Mouse (Mus musculus) lung, postnatal 0 days (tissue): Measurements from ENCODE around the gene Tsku. TPM values are rescaled to one million over a fixed set of nuclear protein-coding genes. Genes with fewer than 3 reads are reported as not detected.
A peak's percentile ranks its signal among the peaks of the same experiment; 100 is the strongest.

Experiments
- ATAC-seq: fragments of 200-750 bp; cut with Nextera tagmentation; 2 replicates; pipeline ENCODE4 v1.8.0; 2017; ENCODE audit warnings: moderate library complexity
- DNase-seq: peaks from one replicate; pipeline ENCODE4 v3.0.0-alpha.2; 2016; ENCODE audit warnings: low spot score
- H3K27ac ChIP-seq: fragments of 300-500 bp; sonication (generic); 2 replicates; pipeline ENCODE4 v1.5.1; 2014; ENCODE audit warnings: antibody characterized with exemption, mild to moderate bottlenecking, low read length, mixed read lengths
- H3K27me3 ChIP-seq: fragments of 300-500 bp; sonication (generic); replicated peaks from 2 replicates; pipeline ENCODE4 v1.6.1; 2014; ENCODE audit warnings: low read length, mixed read lengths; ENCODE audit not compliant: insufficient read depth
- H3K36me3 ChIP-seq: fragments of 300-500 bp; sonication (generic); 2 replicates; pipeline ENCODE4 v1.6.1; 2014; ENCODE audit warnings: low read length, mixed read lengths; ENCODE audit not compliant: insufficient read depth
- H3K4me1 ChIP-seq: fragments of 300-500 bp; sonication (generic); 2 replicates; pipeline ENCODE4 v1.6.1; 2014; ENCODE audit warnings: antibody characterized with exemption, low read depth, low read length, mixed read lengths; ENCODE audit not compliant: insufficient read depth
- H3K4me2 ChIP-seq: fragments of 300-500 bp; sonication (generic); replicated peaks from 2 replicates; pipeline ENCODE4 v1.6.1; 2014; ENCODE audit warnings: low read depth, mild to moderate bottlenecking, low read length, moderate library complexity, mixed read lengths
- H3K4me3 ChIP-seq: fragments of 300-500 bp; sonication (generic); 2 replicates; pipeline ENCODE4 v1.5.1; 2014; ENCODE audit warnings: low read depth, low read length
- H3K9ac ChIP-seq: fragments of 300-500 bp; sonication (generic); replicated peaks from 2 replicates; pipeline ENCODE4 v1.6.1; 2014; ENCODE audit warnings: low read depth, mild to moderate bottlenecking
- H3K9me3 ChIP-seq: fragments of 300-500 bp; sonication (generic); 2 replicates; pipeline ENCODE4 v1.6.1; 2016; ENCODE audit warnings: low read length, mixed read lengths
- CTCF ChIP-seq: IDR thresholded peaks from 2 replicates; pipeline ENCODE4 v1.5.1; 2016; ENCODE audit warnings: antibody characterized with exemption, mild to moderate bottlenecking
- EP300 ChIP-seq: IDR thresholded peaks from 2 replicates; pipeline ENCODE4 v1.6.1; 2016; ENCODE audit warnings: antibody characterized with exemption, mild to moderate bottlenecking, control low read depth
- WGBS: fragments of 180-500 bp; shearing (Covaris S2); extraction: QIAGEN DNeasy Blood & Tissue Kit; methylation state at CpG from one replicate; pipeline ENCODE4 v1.1.7; 2014; 5-methylcytosine and 5-hydroxymethylcytosine counted together
- polyA plus RNA-seq: library from polyadenylated mRNA; unstranded; fragments of >200 nt; fragmentation: Nextera tagmentation; extraction: Ambion mirVana; gene quantifications from 2 replicates; pipeline ENCODE4 v1.2.1, GENCODE M21; 2015

The Tsku gene
- polyA plus RNA-seq, 1 experiment from 2014 or later = 9.1 TPM

DNA sequence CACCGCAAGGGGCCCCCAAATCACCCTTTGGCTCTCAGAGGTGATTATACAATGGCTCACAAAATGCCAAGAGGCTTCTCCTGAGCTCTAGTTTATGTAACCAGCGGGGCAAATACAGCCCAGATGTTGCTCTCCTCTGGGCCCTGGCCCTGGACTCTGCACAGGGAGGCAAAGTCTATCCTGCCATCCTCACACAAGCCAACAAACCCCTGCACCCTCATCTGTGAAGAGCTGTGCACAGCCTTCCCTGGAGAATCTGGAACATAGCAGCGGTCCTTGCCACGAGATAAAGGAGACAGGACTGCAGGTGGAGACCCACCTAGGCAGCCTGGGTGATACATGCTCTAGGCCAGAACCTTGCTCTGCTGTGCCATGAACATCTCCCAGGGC, 6.2 kb downstream of the Tsku start:
- no peaks in the 10 kb centered on the region for H3K4me1 ChIP-seq
- H3K27me3 ChIP-seq = no peaks in the 10 kb centered on the region
- H3K4me3 ChIP-seq = no peak overlapping the region
- DNase-seq (no peak), ATAC-seq (no peak)
- no peak overlapping the region for H3K4me2 ChIP-seq
- no peaks in the 10 kb centered on the region for H3K9me3 ChIP-seq
- no peak overlapping the region for H3K9ac ChIP-seq
- WGBS = 45% methylated on average over 4 of the region's 4 CpGs
- H3K36me3 ChIP-seq = no peaks in the 10 kb centered on the region
- H3K27ac ChIP-seq = no peak overlapping the region
- no peak for TF ChIP-seq CTCF
- no peak for TF ChIP-seq EP300

DNA sequence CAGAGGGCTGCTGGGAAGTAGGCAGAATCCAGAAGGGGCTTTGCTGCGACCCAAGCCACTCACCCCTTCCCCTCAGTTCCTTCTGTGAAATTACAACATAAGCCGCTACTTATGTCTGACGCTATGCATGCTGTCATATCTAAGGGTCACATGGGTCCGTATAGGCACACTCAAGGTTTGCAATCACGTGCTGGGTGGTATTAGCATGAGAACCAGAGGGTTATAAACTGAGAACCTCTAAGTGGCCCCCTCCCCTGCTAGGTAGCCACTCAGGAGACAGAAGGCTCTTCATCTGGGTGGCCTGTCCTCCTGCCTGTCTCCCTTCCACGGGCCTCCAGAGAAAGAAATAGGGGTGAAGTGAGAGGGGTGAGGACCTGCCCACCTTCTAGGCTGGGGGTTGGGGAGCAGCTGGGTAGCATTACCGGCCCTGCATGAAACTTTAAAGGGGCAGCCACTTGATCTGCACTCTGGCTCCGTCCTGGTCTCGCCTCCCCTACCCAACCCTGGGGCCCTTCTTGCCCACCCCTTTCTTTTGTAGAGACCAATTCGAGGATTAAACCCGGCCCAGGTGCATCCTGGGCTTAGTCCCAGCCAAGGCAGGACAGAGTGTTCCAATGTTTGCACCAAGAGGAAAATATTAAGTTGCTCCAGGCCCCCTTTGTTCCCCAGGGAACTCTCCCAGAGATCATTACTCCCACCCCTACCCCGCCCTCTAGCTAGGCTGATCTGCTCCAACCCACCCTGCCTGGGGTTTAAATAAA, 6.8 kb downstream of the Tsku start:
- Histone ChIP-seq H3K9me3 (no peaks in the 10 kb centered on the region), H3K4me3 (no peak overlapping the region), H3K27ac (no peak overlapping the region), H3K9ac (no peak overlapping the region), H3K4me1 (no peaks in the 10 kb centered on the region), H3K36me3 (no peaks in the 10 kb centered on the region), H3K4me2 (no peak overlapping the region), H3K27me3 (no peaks in the 10 kb centered on the region)
- DNase-seq (no peak), ATAC-seq (peak; percentile 7; the same call in 1 of the 2 replicates)
- TF ChIP-seq EP300 = no peak
- no peak for TF ChIP-seq CTCF
- 37% methylated on average over 12 of the region's 12 CpGs for WGBS

- WGBS = 82% methylated on average over 5 of the region's 5 CpGs
- TF ChIP-seq EP300 (no peak), CTCF (no peak)
- H3K9me3 ChIP-seq = no peaks in the 10 kb centered on the region
- DNase-seq (no peak), ATAC-seq (no peak)
- H3K36me3 ChIP-seq = no peaks in the 10 kb centered on the region
- H3K27me3 ChIP-seq = no peaks in the 10 kb centered on the region
- H3K27ac ChIP-seq = no peak overlapping the region
- H3K4me2 ChIP-seq = no peak overlapping the region
- no peak overlapping the region for H3K4me3 ChIP-seq
- H3K9ac ChIP-seq = no peak overlapping the region
- no peaks in the 10 kb centered on the region for H3K4me1 ChIP-seq
These were observed 7.5 kb downstream of the Tsku start for GRCm38 (mm10) chr7:98353616-98354015.

- 95% methylated on average over 3 of the region's 3 CpGs for WGBS
- Histone ChIP-seq H3K4me1 (no peaks in the 10 kb centered on the region), H3K27ac (no peak overlapping the region), H3K36me3 (no peaks in the 10 kb centered on the region), H3K9me3 (no peaks in the 10 kb centered on the region), H3K9ac (no peak overlapping the region), H3K27me3 (no peaks in the 10 kb centered on the region), H3K4me2 (no peak overlapping the region), H3K4me3 (no peak overlapping the region)
- no peak for TF ChIP-seq EP300
- TF ChIP-seq CTCF = no peak
- no peak for DNase-seq
- no peak for ATAC-seq
These were observed 9.6 kb downstream of the Tsku start for GRCm38 (mm10) chr7:98351523-98351922.

GRCm38 (mm10) chr7:98349821-98350220, 11.3 kb downstream of the Tsku start:
- H3K4me3 ChIP-seq = no peak overlapping the region
- no peaks in the 10 kb centered on the region for H3K27me3 ChIP-seq
- no peak overlapping the region for H3K9ac ChIP-seq
- H3K4me2 ChIP-seq = no peak overlapping the region
- 92% methylated on average over 6 of the region's 6 CpGs for WGBS
- TF ChIP-seq CTCF (no peak), EP300 (no peak)
- no peak overlapping the region for H3K27ac ChIP-seq
- DNase-seq (no peak), ATAC-seq (no peak)
- no peaks in the 10 kb centered on the region for H3K9me3 ChIP-seq
- no peaks in the 10 kb centered on the region for H3K4me1 ChIP-seq
- H3K36me3 ChIP-seq = no peaks in the 10 kb centered on the region

- ATAC-seq (peak; percentile 58), DNase-seq (peak; percentile 84)
- Histone ChIP-seq H3K27ac (no peak overlapping the region), H3K27me3 (no peaks in the 10 kb centered on the region), H3K9me3 (no peaks in the 10 kb centered on the region), H3K4me2 (no peak overlapping the region), H3K4me1 (no peaks in the 10 kb centered on the region), H3K9ac (no peak overlapping the region), H3K36me3 (no peaks in the 10 kb centered on the region), H3K4me3 (no peak overlapping the region)
- 19% methylated on average over 5 of the region's 5 CpGs for WGBS
- peak; percentile 98 for TF ChIP-seq CTCF
- TF ChIP-seq EP300 = no peak
These were observed 12.0 kb downstream of the Tsku start for GRCm38 (mm10) chr7:98349096-98349495.

GRCm38 (mm10) chr7:98348043-98348442, 13.1 kb downstream of the Tsku start:
- Histone ChIP-seq H3K4me3 (no peak overlapping the region), H3K36me3 (no peaks in the 10 kb centered on the region), H3K4me1 (no peaks in the 10 kb centered on the region), H3K27me3 (no peaks in the 10 kb centered on the region), H3K9me3 (no peaks in the 10 kb centered on the region), H3K9ac (no peak overlapping the region), H3K4me2 (no peak overlapping the region), H3K27ac (no peak overlapping the region)
- ATAC-seq (peak; percentile 57), DNase-seq (peak; percentile 70)
- WGBS = 40% methylated on average over 7 of the region's 7 CpGs
- TF ChIP-seq CTCF (peak; percentile 86), EP300 (no peak)
